Mouse (Mus musculus) gastrocnemius, postnatal 10 days (tissue): ENCODE measurements at regions not wholly inside any gene's neighbourhood (a gene's known extent, or its start where the extent isn't known, plus 50 kb on each side); places are given as distances from the start of the nearest gene placed in this dataset.
A peak's percentile ranks its signal among the peaks of the same experiment; 100 is the strongest.

ENCODE experiments used
- DNase-seq: peaks from one replicate; pipeline ENCODE4 v3.0.0; 2021; ENCODE audit warnings: mixed read lengths

- no peak for DNase-seq
These were observed 51.7 kb upstream of the Rasgrf1 start for GRCm38 (mm10) chr9:89858005-89858404.

GRCm38 (mm10) chr9:89850491-89851282 is 59.0 kb upstream of the Rasgrf1 start:
- no peak for DNase-seq

GRCm38 (mm10) chr9:89849947-89850346 is 59.8 kb upstream of the Rasgrf1 start:
- DNase-seq, result no peak

- no peak for DNase-seq
These were observed 61.1 kb upstream of the Rasgrf1 start for GRCm38 (mm10) chr9:89848571-89848970.

- no peak for DNase-seq
These were observed 62.7 kb upstream of the Rasgrf1 start for GRCm38 (mm10) chr9:89846973-89847372.

GRCm38 (mm10) chr9:89842776-89843089 is 67.0 kb upstream of the Rasgrf1 start:
- no peak for DNase-seq

GRCm38 (mm10) chr9:89841866-89842775 is 67.6 kb upstream of the Rasgrf1 start:
- no peak for DNase-seq

- no peak for DNase-seq
These were observed 68.3 kb upstream of the Rasgrf1 start for GRCm38 (mm10) chr9:89841371-89841770.

GRCm38 (mm10) chr9:89836454-89837245 is 73.1 kb upstream of the Rasgrf1 start:
- DNase-seq, result no peak

- DNase-seq, result no peak
These were observed 76.1 kb upstream of the Rasgrf1 start for GRCm38 (mm10) chr9:89833596-89833995.

- DNase-seq, result no peak
These were observed 77.9 kb upstream of the Rasgrf1 start for GRCm38 (mm10) chr9:89831855-89832254.

GRCm38 (mm10) chr9:89828156-89828555 is 81.6 kb upstream of the Rasgrf1 start:
- DNase-seq, result no peak

GRCm38 (mm10) chr9:89827564-89827963 is 82.1 kb upstream of the Rasgrf1 start:
- no peak for DNase-seq

GRCm38 (mm10) chr9:89826712-89827548 is 82.8 kb upstream of the Rasgrf1 start:
- peak; percentile 84 for DNase-seq

GRCm38 (mm10) chr9:89821853-89822243 is 83.6 kb upstream of the Ankrd34c start:
- DNase-seq, result no peak

- peak; percentile 20 for DNase-seq
These were observed 83.0 kb upstream of the Ankrd34c start for GRCm38 (mm10) chr9:89821109-89821852.

- DNase-seq, result no peak
These were observed 75.5 kb upstream of the Ankrd34c start for GRCm38 (mm10) chr9:89813616-89814318.

- DNase-seq, result no peak
These were observed 69.1 kb upstream of the Ankrd34c start for GRCm38 (mm10) chr9:89807381-89807780.

GRCm38 (mm10) chr9:89802658-89803057 is 64.4 kb upstream of the Ankrd34c start:
- DNase-seq, result no peak

GRCm38 (mm10) chr9:89793018-89793417 is 54.7 kb upstream of the Ankrd34c start:
- peak; percentile 69 for DNase-seq
